Mouse (Mus musculus) liver, embryonic 14.5 days (tissue): ENCODE measurements around the gene Klk1.
"Not testable (repeated sequence)": the region's sequence is repeated elsewhere in the genome, so short reads cannot be mapped to it uniquely, and the experiment has no call there.

Experiments used
- CTCF ChIP-seq: IDR thresholded peaks from 2 replicates; pipeline ENCODE4 v1.5.1; 2016; ENCODE audit warnings: antibody characterized with exemption, low read depth, control low read depth
- EP300 ChIP-seq: IDR thresholded peaks from 2 replicates; pipeline ENCODE4 v1.6.1; 2016; ENCODE audit warnings: antibody characterized with exemption, low read depth

DNA sequence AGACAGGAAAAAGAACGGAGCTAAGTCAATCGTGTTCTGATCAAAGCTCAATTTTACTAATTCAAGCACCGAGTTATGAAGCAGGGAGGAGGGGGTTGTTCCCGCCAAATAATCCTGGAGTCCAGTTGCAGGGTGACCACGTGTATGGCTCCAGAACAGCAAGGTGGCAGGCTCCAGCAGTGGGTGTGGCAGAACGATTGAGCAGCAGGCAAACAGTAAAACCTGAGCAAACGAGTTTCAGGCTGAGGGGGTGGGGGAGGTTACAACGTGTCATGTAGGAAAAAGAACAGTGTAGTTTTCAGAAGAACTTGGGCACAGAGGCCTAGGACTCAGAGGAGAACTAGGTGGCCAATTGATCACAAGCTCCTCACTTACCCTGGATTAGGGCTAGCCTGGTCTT, 38.6 kb upstream of the Klk1 start:
- TF ChIP-seq CTCF, EP300: not testable (repeated sequence)
